Mouse (Mus musculus) neural tube, embryonic 11.5 days (tissue): ENCODE data around the gene Cgrrf1. TPM values are rescaled to one million over a fixed set of nuclear protein-coding genes. Genes with fewer than 3 reads are reported as not detected.
"Not testable (repeated sequence)": the region's sequence is repeated elsewhere in the genome, so short reads cannot be mapped to it uniquely, and the experiment has no call there.

Experiments
- ATAC-seq: fragments of 200-750 bp; cut with Nextera tagmentation; 2 replicates; pipeline ENCODE4 v1.8.0; 2017; ENCODE audit warnings: moderate number of reproducible peaks, mild to moderate bottlenecking, moderate TSS enrichment, moderate library complexity; ENCODE audit not compliant: insufficient read depth, low FRiP score, low TSS enrichment
- DNase-seq: peaks from one replicate; pipeline ENCODE4 v3.0.0-alpha.2; 2015; ENCODE audit warnings: low spot score
- H3K27ac ChIP-seq: fragments of 300-500 bp; sonication (generic); 2 replicates; pipeline ENCODE4 v1.5.1; 2014; ENCODE audit warnings: low read depth, mild to moderate bottlenecking, low read length
- H3K27me3 ChIP-seq: fragments of 300-500 bp; sonication (generic); 2 replicates; pipeline ENCODE4 v1.6.1; 2014; ENCODE audit warnings: mild to moderate bottlenecking, low read length, mixed read lengths; ENCODE audit not compliant: control insufficient read depth, insufficient read depth
- H3K36me3 ChIP-seq: fragments of 300-500 bp; sonication (generic); 2 replicates; pipeline ENCODE4 v1.6.1; 2014; ENCODE audit warnings: mild to moderate bottlenecking, low read length, moderate library complexity, mixed read lengths; ENCODE audit not compliant: control insufficient read depth, insufficient read depth
- H3K4me1 ChIP-seq: fragments of 300-500 bp; sonication (generic); 2 replicates; pipeline ENCODE4 v1.6.1; 2014; ENCODE audit warnings: low read length, mixed read lengths; ENCODE audit not compliant: control insufficient read depth, insufficient read depth
- H3K4me2 ChIP-seq: fragments of 300-500 bp; sonication (generic); 2 replicates; pipeline ENCODE4 v1.6.1; 2014; ENCODE audit warnings: low read depth, mild to moderate bottlenecking, moderate library complexity
- H3K4me3 ChIP-seq: fragments of 300-500 bp; sonication (generic); 2 replicates; pipeline ENCODE4 v1.5.1; 2014; ENCODE audit warnings: low read depth, low read length
- H3K9ac ChIP-seq: fragments of 300-500 bp; sonication (generic); 2 replicates; pipeline ENCODE4 v1.6.1; 2014; ENCODE audit warnings: mild to moderate bottlenecking, low read length
- H3K9me3 ChIP-seq: fragments of 300-500 bp; sonication (generic); 2 replicates; pipeline ENCODE4 v1.6.1; 2016; ENCODE audit warnings: low read length; ENCODE audit not compliant: control insufficient read depth
- WGBS: fragments of 180-500 bp; shearing (Covaris S2); extraction: QIAGEN DNeasy Blood & Tissue Kit; methylation state at CpG from one replicate; pipeline ENCODE4 v1.1.7; 2014; 5-methylcytosine and 5-hydroxymethylcytosine counted together
- polyA plus RNA-seq: library from polyadenylated mRNA; unstranded; fragments of >200 nt; fragmentation: Nextera tagmentation; extraction: Ambion mirVana; gene quantifications from 2 replicates; pipeline ENCODE4 v1.2.1, GENCODE M21; 2014

The Cgrrf1 gene
- polyA plus RNA-seq, 1 experiment from 2014 or later, result 33.0 TPM

DNA sequence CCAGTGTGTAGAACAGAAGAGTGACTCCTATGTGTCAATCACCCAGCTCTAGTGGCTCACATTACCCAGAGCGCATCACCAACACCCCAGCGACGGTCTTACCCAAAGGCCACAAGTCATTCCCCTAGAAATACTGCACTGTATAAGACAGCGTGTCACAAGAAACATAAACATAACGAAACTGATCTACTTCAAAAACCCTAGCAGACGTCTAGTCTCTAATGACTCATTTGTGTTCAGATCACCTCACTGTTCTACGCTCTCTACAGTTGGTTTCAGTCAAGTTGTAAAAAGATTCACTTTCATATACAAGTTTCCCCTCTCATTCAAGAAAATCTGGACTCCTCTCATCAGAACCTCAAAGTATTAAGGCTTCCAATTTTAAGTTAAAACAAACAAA is 13.2 kb upstream of the Cgrrf1 start:
- Histone ChIP-seq H3K4me2 (no peak overlapping the region), H3K9ac (no peak overlapping the region), H3K27me3 (no peaks in the 10 kb centered on the region), H3K9me3 (no peaks in the 10 kb centered on the region), H3K36me3 (no peaks in the 10 kb centered on the region; the same call in 1 of the 2 replicates), H3K4me3 (no peak overlapping the region), H3K4me1 (peaks cover 10% of the 10 kb centered on the region; the same call in 1 of the 2 replicates), H3K27ac (no peak overlapping the region)
- 95% methylated on average over 7 of the region's 7 CpGs for WGBS
- ATAC-seq, result no peak
- DNase-seq, result no peak

DNA sequence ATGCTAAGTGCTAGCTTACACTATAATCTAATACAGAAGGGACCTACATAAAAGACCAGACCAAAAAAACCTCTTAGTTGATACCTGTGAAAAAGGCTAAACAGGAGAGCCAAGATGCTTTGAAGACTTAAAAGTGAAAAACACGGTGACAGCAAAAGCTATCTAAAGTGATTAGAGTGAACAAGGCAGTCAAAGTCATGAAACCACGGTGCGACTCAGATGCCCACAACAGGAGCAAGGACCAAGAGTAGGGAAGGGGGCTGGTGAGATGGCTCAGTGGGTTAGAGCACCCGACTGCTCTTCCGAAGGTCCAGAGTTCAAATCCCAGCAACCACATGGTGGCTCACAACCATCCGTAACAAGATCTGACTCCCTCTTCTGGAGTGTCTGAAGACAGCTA is 12.0 kb upstream of the Cgrrf1 start:
- H3K4me1 ChIP-seq, H3K27me3 ChIP-seq, H3K36me3 ChIP-seq, H3K27ac ChIP-seq, H3K4me2 ChIP-seq, H3K4me3 ChIP-seq, DNase-seq, H3K9ac ChIP-seq, ATAC-seq, H3K9me3 ChIP-seq: not testable (repeated sequence)
- 92% methylated on average over 5 of the region's 6 CpGs for WGBS

DNA sequence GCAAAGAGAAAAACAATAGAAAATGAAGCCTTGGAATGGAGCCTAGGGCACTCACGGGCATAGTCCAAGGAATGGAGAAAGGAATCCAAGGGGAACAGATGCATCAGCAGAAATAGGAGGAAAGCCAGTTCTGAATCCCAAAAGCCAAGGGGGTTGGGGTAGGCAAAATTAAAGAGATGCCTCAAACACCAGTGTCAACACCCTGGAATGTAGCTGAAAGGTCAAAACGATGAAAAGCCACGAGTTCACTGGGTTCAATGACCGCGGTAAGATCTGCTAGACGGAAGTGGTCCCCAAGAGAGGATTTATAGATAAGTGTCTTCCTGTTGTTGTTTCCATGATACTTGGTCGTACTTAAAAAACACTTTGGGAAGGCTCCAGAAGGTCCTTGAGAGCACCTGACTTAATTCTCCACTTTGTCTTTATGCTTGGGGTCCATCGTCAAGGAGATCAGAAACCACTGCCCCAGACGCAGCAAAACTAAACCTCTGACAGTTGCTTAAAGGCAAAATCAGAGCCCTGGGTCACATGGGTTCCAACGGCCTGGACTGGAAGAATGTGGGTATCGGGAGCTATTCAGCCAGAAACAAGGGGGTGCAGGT is 10.6 kb upstream of the Cgrrf1 start:
- H3K36me3 ChIP-seq, result no peaks in the 10 kb centered on the region
- ATAC-seq, result no peak
- 2% methylated on average over 11 of the region's 11 CpGs for WGBS
- DNase-seq, result peak; percentile 26
- peak overlapping the region; percentile 61; the same call in 1 of the 2 replicates for H3K27ac ChIP-seq
- no peaks in the 10 kb centered on the region for H3K27me3 ChIP-seq
- peak overlapping the region; percentile 64 for H3K4me3 ChIP-seq
- H3K9ac ChIP-seq, result peak overlapping the region; percentile 81
- H3K9me3 ChIP-seq, result no peaks in the 10 kb centered on the region
- peak overlapping the region; percentile 74 for H3K4me2 ChIP-seq
- peaks cover 10% of the 10 kb centered on the region; the same call in 1 of the 2 replicates for H3K4me1 ChIP-seq

DNA sequence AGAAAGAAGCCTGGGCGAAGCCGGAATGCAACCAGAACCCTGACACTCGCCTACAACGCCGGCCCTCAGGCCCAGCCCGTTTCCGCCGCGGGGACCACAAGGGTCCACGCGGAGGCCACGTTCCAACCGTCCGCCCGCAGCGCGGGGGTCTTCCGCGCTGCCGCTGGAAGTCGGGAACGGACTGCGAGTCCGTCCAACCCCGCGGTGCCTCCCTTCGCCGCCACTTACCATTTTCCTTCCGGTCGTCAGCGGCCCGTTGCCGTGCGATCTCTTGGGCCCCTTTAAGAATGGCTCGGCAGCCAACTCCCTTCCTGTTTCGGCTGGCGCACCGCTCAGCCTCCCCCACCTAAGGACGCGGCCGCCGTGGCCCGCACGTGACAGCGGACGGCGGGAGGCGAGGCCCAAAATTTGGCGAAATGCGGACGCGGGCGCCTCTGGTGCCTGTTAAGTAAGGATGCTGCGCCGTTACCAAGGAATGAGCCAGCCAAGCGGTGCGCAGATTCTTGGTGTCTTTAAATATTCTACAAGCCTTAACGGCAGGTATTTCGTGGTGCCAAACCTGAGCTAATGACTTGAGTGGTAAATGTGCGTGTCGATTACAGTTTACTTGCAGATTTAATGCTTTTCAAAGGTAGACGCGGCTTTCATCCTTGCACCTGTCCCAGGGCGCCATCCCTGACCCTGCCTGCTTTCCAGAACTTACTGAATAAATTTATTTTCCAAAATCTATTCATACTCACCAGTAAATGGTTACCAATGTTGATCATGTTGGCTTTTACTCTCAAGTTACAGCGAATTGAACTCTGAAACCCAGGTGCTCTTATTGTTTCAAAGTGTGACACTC is 9.8 kb upstream of the Cgrrf1 start, which contains the start of gene Gmfb:
Gene Gmfb, minus strand, starts transcription at position 370 of the 844 bp plus-strand sequence.
- Histone ChIP-seq H3K36me3 (no peaks in the 10 kb centered on the region), H3K27me3 (no peaks in the 10 kb centered on the region), H3K4me2 (peak within 1 kb of the TSS; percentile 74), H3K9me3 (no peaks in the 10 kb centered on the region), H3K9ac (peak within 1 kb of the TSS; percentile 81), H3K27ac (peak within 1 kb of the TSS; percentile 61; the same call in 1 of the 2 replicates), H3K4me3 (peak within 1 kb of the TSS; percentile 64), H3K4me1 (peaks cover 10% of the 10 kb centered on the region; the same call in 1 of the 2 replicates)
- peak; percentile 95 for DNase-seq
- under 1% methylated on average over 65 of the region's 65 CpGs for WGBS
- peak; percentile 97 for ATAC-seq

DNA sequence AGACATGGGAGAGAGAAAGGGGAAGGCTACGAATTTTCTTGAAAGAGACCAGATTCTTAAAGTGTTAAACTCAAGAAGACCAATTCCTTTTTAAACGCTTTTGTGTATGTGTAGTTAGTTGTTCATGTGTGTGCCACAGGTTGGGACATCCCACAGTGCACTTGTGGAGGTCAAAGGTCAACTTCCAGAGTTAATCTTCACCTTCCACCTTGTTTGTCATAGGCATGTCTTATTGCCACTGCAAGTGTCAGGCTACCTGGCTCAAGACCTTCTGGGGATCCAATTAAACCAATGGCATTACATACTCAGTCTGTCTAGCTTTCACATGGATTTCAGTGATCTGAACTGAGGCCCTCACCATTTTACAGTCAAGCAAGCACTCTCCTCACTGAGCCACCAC is 7.9 kb upstream of the Cgrrf1 start:
- H3K9me3 ChIP-seq, result no peaks in the 10 kb centered on the region
- ATAC-seq (no peak), DNase-seq (no peak)
- no peaks in the 10 kb centered on the region for H3K27me3 ChIP-seq
- no peak overlapping the region for H3K4me2 ChIP-seq
- no peak overlapping the region for H3K27ac ChIP-seq
- no peak overlapping the region for H3K9ac ChIP-seq
- peaks cover 10% of the 10 kb centered on the region; the same call in 1 of the 2 replicates for H3K4me1 ChIP-seq
- no peak overlapping the region for H3K4me3 ChIP-seq
- WGBS, result 81% methylated on average over 2 of the region's 2 CpGs
- no peaks in the 10 kb centered on the region for H3K36me3 ChIP-seq

DNA sequence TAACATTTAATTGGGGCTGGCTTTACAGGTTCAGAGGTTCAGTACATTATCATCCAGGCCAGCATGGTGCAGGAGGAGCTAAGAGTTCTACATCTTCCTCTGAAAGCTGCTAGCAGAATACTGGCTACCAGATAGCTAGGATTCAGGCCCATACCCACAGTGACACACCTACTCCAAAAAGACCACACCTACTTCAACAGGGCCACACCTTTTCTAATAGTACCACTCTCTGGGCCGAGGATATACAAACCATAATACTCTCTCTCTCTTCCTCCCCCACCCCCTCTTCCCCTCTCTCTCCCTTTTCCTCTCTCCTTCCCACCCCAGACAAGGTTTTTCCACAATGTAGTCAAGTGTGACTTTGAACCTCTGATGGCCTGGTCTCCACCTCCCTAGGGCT is 4.5 kb upstream of the Cgrrf1 start:
- H3K9ac ChIP-seq, result no peak overlapping the region
- no peak overlapping the region for H3K4me2 ChIP-seq
- no peaks in the 10 kb centered on the region for H3K4me1 ChIP-seq
- H3K36me3 ChIP-seq, result no peaks in the 10 kb centered on the region
- H3K4me3 ChIP-seq, result no peak overlapping the region
- H3K27ac ChIP-seq, result no peak overlapping the region
- no peaks in the 10 kb centered on the region for H3K27me3 ChIP-seq
- H3K9me3 ChIP-seq, result no peaks in the 10 kb centered on the region
- 77% methylated on average over 1 of the region's 1 CpGs for WGBS
- ATAC-seq, result no peak
- no peak for DNase-seq

DNA sequence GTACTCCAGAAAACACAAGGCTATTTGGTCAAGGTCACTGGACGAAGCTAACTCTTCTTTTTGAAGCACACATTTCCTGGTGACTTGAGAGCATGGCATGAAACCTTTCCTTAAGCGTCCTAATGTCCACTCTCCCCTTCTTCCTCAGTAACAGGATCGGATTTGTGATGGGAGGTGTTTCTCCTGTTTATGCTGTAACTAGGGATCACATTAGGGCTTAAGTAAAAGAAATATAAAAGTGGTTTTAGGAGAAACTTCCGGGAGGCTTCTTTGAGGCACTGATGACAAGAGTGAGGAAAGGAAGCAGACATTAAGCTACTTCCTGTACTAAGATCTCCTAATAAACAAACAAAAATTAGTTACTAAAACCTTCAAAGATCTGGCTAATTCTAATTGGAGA is 630 bp upstream of the Cgrrf1 start:
- H3K27me3 ChIP-seq, result no peaks in the 10 kb centered on the region
- H3K4me1 ChIP-seq, result 0 out of 2 replicates have a peak, but pooled peaks cover 3% of the 10 kb centered on the region
- peak overlapping the region; percentile 71 for H3K4me2 ChIP-seq
- no peak overlapping the region for H3K27ac ChIP-seq
- no peaks in the 10 kb centered on the region for H3K9me3 ChIP-seq
- H3K4me3 ChIP-seq, result peak overlapping the region; percentile 86
- peak overlapping the region; percentile 35; the same call in 1 of the 2 replicates for H3K9ac ChIP-seq
- ATAC-seq, result no peak
- WGBS, result 9% methylated on average over 4 of the region's 4 CpGs
- DNase-seq, result no peak
- no peaks in the 10 kb centered on the region for H3K36me3 ChIP-seq

DNA sequence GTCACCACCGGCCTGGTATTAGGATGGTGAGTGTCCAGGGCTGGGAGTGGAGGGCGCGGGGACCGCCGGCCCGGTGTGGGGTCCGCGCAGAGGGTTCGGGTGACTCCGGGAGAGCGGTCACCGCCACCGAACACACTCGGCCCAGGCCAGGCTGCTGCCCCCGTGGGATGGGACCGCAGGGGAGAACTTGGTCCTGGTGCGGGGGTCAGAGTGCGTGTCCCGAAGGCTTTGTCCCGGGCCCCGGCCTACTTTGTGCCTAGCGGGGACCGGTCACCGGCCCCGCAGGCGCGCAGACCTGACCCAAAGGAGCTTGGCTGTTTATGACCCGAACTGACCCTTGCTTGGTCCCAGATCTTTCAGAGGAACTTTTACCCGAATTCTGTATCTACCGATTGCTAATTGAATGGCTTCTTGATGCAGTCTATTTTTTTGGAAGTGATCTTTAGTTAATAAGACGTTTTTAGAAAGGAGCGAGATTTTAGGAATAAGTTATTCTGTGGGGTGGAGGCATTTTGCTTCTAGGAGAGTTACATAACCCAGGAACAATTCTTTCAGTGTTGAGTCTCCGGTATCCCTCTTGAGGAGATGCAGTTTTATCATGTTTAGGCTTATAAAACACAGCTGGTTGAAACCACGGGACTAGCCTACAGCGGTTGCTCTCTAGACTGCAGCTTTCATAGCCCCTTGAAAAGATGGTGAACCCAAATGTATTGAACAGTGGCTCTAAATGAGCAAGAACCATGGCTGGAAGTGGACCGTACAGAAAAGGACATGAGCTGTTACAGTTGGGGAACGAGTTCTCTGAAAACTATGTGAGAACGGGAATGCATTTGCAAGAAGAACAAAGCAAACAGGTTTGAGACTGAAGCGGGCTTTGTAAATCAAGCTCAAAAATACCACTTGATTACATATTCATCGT is 688 bp downstream of the Cgrrf1 start:
- peak; percentile 15 for DNase-seq

More for the DNA sequence above, 688 bp downstream of the Cgrrf1 start:
- 0 out of 2 replicates have a peak, but pooled peaks cover 3% of the 10 kb centered on the region for H3K4me1 ChIP-seq
- H3K36me3 ChIP-seq, result no peaks in the 10 kb centered on the region
- H3K4me3 ChIP-seq, result peak overlapping the region; percentile 86
- H3K27ac ChIP-seq, result no peak overlapping the region
- peak overlapping the region; percentile 81 for H3K9ac ChIP-seq
- no peak; the same call in 1 of the 2 replicates for ATAC-seq
- no peaks in the 10 kb centered on the region for H3K9me3 ChIP-seq
- H3K27me3 ChIP-seq, result no peaks in the 10 kb centered on the region
- peak overlapping the region; percentile 71 for H3K4me2 ChIP-seq
- 9% methylated on average over 39 of the region's 40 CpGs for WGBS
